Mouse (Mus musculus): ENCODE results near the gene Nudt7. TPM values are rescaled to one million over a fixed set of nuclear protein-coding genes. Genes with fewer than 3 reads are reported as not detected.

The Nudt7 gene
- total and polyA plus RNA-seq, 3 experiments, result 57.3 to 99.6 (median 76.1) TPM

- Histone ChIP-seq H3K36me3 (ENCODE audit: control insufficient read depth, insufficient read depth, low read length) (no peaks in the 10 kb centered on the region; the same call in 1 of the 2 replicates), H3K4me3 (no peak overlapping the region), H3K79me2 (replicated peaks; ENCODE audit: control insufficient read depth, insufficient read depth, low read length) (no peaks in the 10 kb centered on the region), H3K27me3 (ENCODE audit: control insufficient read depth, insufficient read depth, low read length) (no peaks in the 10 kb centered on the region), H3K4me1 (ENCODE audit: control insufficient read depth, insufficient read depth, low read length) (no peaks in the 10 kb centered on the region), H3K9ac (ENCODE audit: low read depth, low read length) (no peak overlapping the region), H3K27ac (no peak overlapping the region)
- intact Hi-C loops (cut with DNase I), result no loop called here
- TF ChIP-seq CTCF (IDR thresholded peaks at IDR 0.05) (no peak), POLR2A (IDR thresholded peaks at IDR 0.05; ENCODE audit: insufficient read depth, low read depth, low read length) (no peak), EP300 (IDR thresholded peaks at IDR 0.05; ENCODE audit: insufficient read depth, low read depth, low read length) (no peak)
- DNase-seq, result no peak
Measured at GRCm38 (mm10) chr8:114117439-114117838, 15.9 kb upstream of the Nudt7 start.

DNA sequence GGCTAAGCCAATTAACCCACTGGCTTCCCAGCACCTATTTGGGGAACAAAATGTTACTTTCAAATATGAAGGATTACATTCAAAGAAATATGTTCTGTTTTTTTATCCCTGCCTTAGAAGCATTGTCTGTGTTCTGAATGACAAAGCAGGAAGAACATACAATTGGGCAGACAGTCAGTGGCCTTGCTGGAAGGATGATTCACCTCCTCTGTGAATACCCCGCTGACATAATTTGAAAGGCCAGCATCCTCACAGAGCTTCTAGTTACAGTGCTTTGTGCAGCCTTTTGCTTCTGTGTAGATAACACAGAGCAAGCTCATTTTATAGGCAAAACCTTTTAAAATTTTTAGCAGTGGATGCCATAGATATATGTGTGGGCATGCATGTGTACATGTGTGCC lies 11.6 kb upstream of the Nudt7 start:
- WGBS, result 51% methylated on average over 1 of the region's 1 CpGs
- Histone ChIP-seq H3K36me3 (ENCODE audit: control insufficient read depth, insufficient read depth, low read length) (no peaks in the 10 kb centered on the region; the same call in 1 of the 2 replicates), H3K4me3 (no peak overlapping the region), H3K4me1 (ENCODE audit: control insufficient read depth, insufficient read depth, low read length) (no peaks in the 10 kb centered on the region), H3K27me3 (ENCODE audit: control insufficient read depth, insufficient read depth, low read length) (no peaks in the 10 kb centered on the region; the same call in 1 of the 2 replicates), H3K79me2 (replicated peaks; ENCODE audit: control insufficient read depth, insufficient read depth, low read length) (no peaks in the 10 kb centered on the region), H3K9ac (ENCODE audit: low read depth, low read length) (no peak overlapping the region), H3K27ac (peak overlapping the region; percentile 23; the same call in 1 of the 2 replicates)
- no peak for TF ChIP-seq POLR2A (IDR thresholded peaks at IDR 0.05; ENCODE audit: insufficient read depth, low read depth, low read length)
- TF ChIP-seq CTCF (IDR thresholded peaks at IDR 0.05), result no peak
- no peak for TF ChIP-seq EP300 (IDR thresholded peaks at IDR 0.05; ENCODE audit: insufficient read depth, low read depth, low read length)
- DNase-seq, result no peak
- intact Hi-C loops (cut with DNase I), result no loop called here

GRCm38 (mm10) chr8:114123611-114124010 lies 9.7 kb upstream of the Nudt7 start:
- no peak for TF ChIP-seq POLR2A (IDR thresholded peaks at IDR 0.05; ENCODE audit: insufficient read depth, low read depth, low read length)
- TF ChIP-seq EP300 (IDR thresholded peaks at IDR 0.05; ENCODE audit: insufficient read depth, low read depth, low read length), result no peak
- no peak for TF ChIP-seq CTCF (IDR thresholded peaks at IDR 0.05)
- Histone ChIP-seq H3K4me1 (ENCODE audit: control insufficient read depth, insufficient read depth, low read length) (no peaks in the 10 kb centered on the region), H3K79me2 (replicated peaks; ENCODE audit: control insufficient read depth, insufficient read depth, low read length) (no peaks in the 10 kb centered on the region), H3K27me3 (ENCODE audit: control insufficient read depth, insufficient read depth, low read length) (no peaks in the 10 kb centered on the region; the same call in 1 of the 2 replicates), H3K9ac (ENCODE audit: low read depth, low read length) (no peak overlapping the region), H3K36me3 (ENCODE audit: control insufficient read depth, insufficient read depth, low read length) (no peaks in the 10 kb centered on the region; the same call in 1 of the 2 replicates), H3K27ac (no peak overlapping the region), H3K4me3 (no peak overlapping the region)
- intact Hi-C loops (cut with DNase I), result no loop called here
- 34% methylated on average over 3 of the region's 3 CpGs for WGBS
- DNase-seq, result no peak

GRCm38 (mm10) chr8:114124084-114124750 lies 9.1 kb upstream of the Nudt7 start:
- no peaks in the 10 kb centered on the region for H3K4me1 ChIP-seq (ENCODE audit: control insufficient read depth, insufficient read depth, low read length)
- H3K27ac ChIP-seq, result no peak overlapping the region
- WGBS, result 70% methylated on average over 4 of the region's 4 CpGs
- no peaks in the 10 kb centered on the region; the same call in 1 of the 2 replicates for H3K36me3 ChIP-seq (ENCODE audit: control insufficient read depth, insufficient read depth, low read length)
- H3K9ac ChIP-seq (ENCODE audit: low read depth, low read length), result no peak overlapping the region
- H3K4me3 ChIP-seq, result no peak overlapping the region
- intact Hi-C loops (cut with DNase I), result no loop called here
- DNase-seq, result no peak
- H3K79me2 ChIP-seq (replicated peaks; ENCODE audit: control insufficient read depth, insufficient read depth, low read length), result no peaks in the 10 kb centered on the region
- TF ChIP-seq CTCF (IDR thresholded peaks at IDR 0.05), result no peak
- TF ChIP-seq EP300 (IDR thresholded peaks at IDR 0.05; ENCODE audit: insufficient read depth, low read depth, low read length), result no peak
- TF ChIP-seq POLR2A (IDR thresholded peaks at IDR 0.05; ENCODE audit: insufficient read depth, low read depth, low read length), result no peak
- H3K27me3 ChIP-seq (ENCODE audit: control insufficient read depth, insufficient read depth, low read length), result no peaks in the 10 kb centered on the region; the same call in 1 of the 2 replicates

DNA sequence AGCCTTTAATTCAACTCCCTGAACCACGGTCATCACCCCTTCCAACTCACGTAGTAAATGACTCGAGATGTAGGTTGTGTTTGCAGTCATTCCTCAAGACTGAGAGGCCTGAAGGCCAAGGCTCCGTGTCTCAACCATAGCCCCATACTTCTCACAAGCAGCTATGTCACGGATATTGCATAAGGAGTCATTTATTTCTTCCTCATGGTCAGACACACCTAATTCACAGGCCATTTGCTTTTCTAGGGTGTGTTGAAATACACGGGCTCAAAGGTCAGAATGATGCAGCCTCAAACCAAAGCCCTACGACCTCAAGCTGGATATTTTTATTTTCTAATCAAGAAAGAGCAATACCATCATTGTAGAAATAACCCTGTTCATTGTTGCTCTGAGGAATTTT lies 2.5 kb upstream of the Nudt7 start:
- Histone ChIP-seq H3K79me2 (replicated peaks; ENCODE audit: control insufficient read depth, insufficient read depth, low read length) (no peaks in the 10 kb centered on the region), H3K4me1 (ENCODE audit: control insufficient read depth, insufficient read depth, low read length) (peaks cover 2% of the 10 kb centered on the region), H3K27ac (no peak overlapping the region), H3K27me3 (ENCODE audit: control insufficient read depth, insufficient read depth, low read length) (no peaks in the 10 kb centered on the region), H3K4me3 (no peak overlapping the region), H3K36me3 (ENCODE audit: control insufficient read depth, insufficient read depth, low read length) (peaks cover 2% of the 10 kb centered on the region), H3K9ac (ENCODE audit: low read depth, low read length) (no peak overlapping the region)
- no peak for TF ChIP-seq POLR2A (IDR thresholded peaks at IDR 0.05; ENCODE audit: insufficient read depth, low read depth, low read length)
- TF ChIP-seq EP300 (IDR thresholded peaks at IDR 0.05; ENCODE audit: insufficient read depth, low read depth, low read length), result no peak
- TF ChIP-seq CTCF (IDR thresholded peaks at IDR 0.05), result no peak
- 79% methylated on average over 7 of the region's 7 CpGs for WGBS
- no peak for DNase-seq
- intact Hi-C loops (cut with DNase I), result no loop called here

- Histone ChIP-seq H3K36me3 (ENCODE audit: control insufficient read depth, insufficient read depth, low read length) (peaks cover 6% of the 10 kb centered on the region), H3K27me3 (ENCODE audit: control insufficient read depth, insufficient read depth, low read length) (no peaks in the 10 kb centered on the region), H3K27ac (no peak overlapping the region), H3K9ac (ENCODE audit: low read depth, low read length) (no peak overlapping the region), H3K79me2 (replicated peaks; ENCODE audit: control insufficient read depth, insufficient read depth, low read length) (no peaks in the 10 kb centered on the region), H3K4me3 (no peak overlapping the region), H3K4me1 (ENCODE audit: control insufficient read depth, insufficient read depth, low read length) (peaks cover 2% of the 10 kb centered on the region)
- 85% methylated on average over 4 of the region's 4 CpGs for WGBS
- no peak for DNase-seq
- intact Hi-C loops (cut with DNase I), result no loop called here
- no peak for TF ChIP-seq CTCF (IDR thresholded peaks at IDR 0.05)
Measured at GRCm38 (mm10) chr8:114131421-114131820, 1.9 kb upstream of the Nudt7 start.

All from heart, adult 2 months (tissue).